Comparison of ENCODE assay signal across 17 mouse cellular contexts in genomic region chr4:152244545-152245522, GRCm38 (mm10). TPM values are rescaled to one million over a fixed set of nuclear protein-coding genes. Genes with fewer than 3 reads are reported as not detected.
DNase-seq lines count a peak whose midpoint lies in the region; ATAC-seq lines count a peak whose summit lies in the region.
"Had no signal": no experiment of that assay in that cellular context is flagged by ENCODE, and none has a peak within 500 bp of the region (broad histone marks: within the 10 kb centered on the region; RNA-seq: fewer than 3 reads in every experiment).

No protein-coding gene starts in this region.

- no peak overlapping the region for H3K4me2 ChIP-seq in heart, embryonic 11.5 days
- no peak overlapping the region for H3K4me2 ChIP-seq in limb, embryonic 12.5 days
- no peak overlapping the region for H3K4me2 ChIP-seq in embryonic facial prominence, embryonic 14.5 days (ENCODE audit: low read depth, low read length)
- H3K4me2 ChIP-seq in hindbrain, embryonic 16.5 days (ENCODE audit: low read length), result no peak overlapping the region
- H3K4me2 ChIP-seq: limb, embryonic 13.5 days; midbrain, embryonic 15.5 days had no signal

- H3K9ac ChIP-seq in heart, embryonic 11.5 days (ENCODE audit: low read depth, low read length), result 0 out of 2 replicates have a peak overlapping the region, but pooled peaks have one; percentile 16
- peak overlapping the region; percentile 34; the same call in 1 of the 2 replicates for H3K9ac ChIP-seq in limb, embryonic 12.5 days (replicated peaks)
- no peak overlapping the region for H3K9ac ChIP-seq in embryonic facial prominence, embryonic 14.5 days (ENCODE audit: low read depth, low read length)
- H3K9ac ChIP-seq in hindbrain, embryonic 16.5 days (ENCODE audit: low read depth, low read length), result 0 out of 2 replicates have a peak overlapping the region, but pooled peaks have one; percentile 4
- H3K9ac ChIP-seq: midbrain, embryonic 15.5 days had no signal

- H3K4me1 ChIP-seq in heart, embryonic 11.5 days (ENCODE audit: control insufficient read depth, insufficient read depth, low read length), result peaks cover 48% of the 10 kb centered on the region
- H3K4me1 ChIP-seq in limb, embryonic 12.5 days (replicated peaks), result peaks cover 11% of the 10 kb centered on the region
- H3K4me1 ChIP-seq in limb, embryonic 10.5 days, result peaks cover 22% of the 10 kb centered on the region
- H3K4me1 ChIP-seq in embryonic facial prominence, embryonic 14.5 days (ENCODE audit: control insufficient read depth, insufficient read depth, low read length), result no peaks in the 10 kb centered on the region
- peaks cover 12% of the 10 kb centered on the region for H3K4me1 ChIP-seq in hindbrain, embryonic 16.5 days (ENCODE audit: control insufficient read depth, insufficient read depth, low read depth, low read length)
- H3K4me1 ChIP-seq: midbrain, embryonic 15.5 days had no signal

- peak overlapping the region; percentile 32 for H3K27ac ChIP-seq in heart, embryonic 11.5 days (ENCODE audit: low read depth, low read length)
- no peak overlapping the region for H3K27ac ChIP-seq in limb, embryonic 12.5 days
- H3K27ac ChIP-seq in limb, embryonic 10.5 days, result no peak overlapping the region
- H3K27ac ChIP-seq in embryonic facial prominence, embryonic 14.5 days (replicated peaks; ENCODE audit: low read depth, low read length), result no peak overlapping the region
- H3K27ac ChIP-seq in hindbrain, embryonic 16.5 days (ENCODE audit: low read depth, low read length), result peak overlapping the region; percentile 16
- H3K27ac ChIP-seq: limb, embryonic 13.5 days; midbrain, embryonic 15.5 days had no signal

- H3K36me3 ChIP-seq in heart, embryonic 11.5 days (ENCODE audit: control insufficient read depth, insufficient read depth, low read length), result no peaks in the 10 kb centered on the region
- no peaks in the 10 kb centered on the region for H3K36me3 ChIP-seq in limb, embryonic 12.5 days
- no peaks in the 10 kb centered on the region for H3K36me3 ChIP-seq in limb, embryonic 10.5 days
- no peaks in the 10 kb centered on the region for H3K36me3 ChIP-seq in embryonic facial prominence, embryonic 14.5 days (ENCODE audit: control insufficient read depth, insufficient read depth, low read length)
- H3K36me3 ChIP-seq in hindbrain, embryonic 16.5 days (ENCODE audit: control insufficient read depth, insufficient read depth, low read length), result peaks cover 8% of the 10 kb centered on the region; the same call in 1 of the 2 replicates
- H3K36me3 ChIP-seq: limb, embryonic 13.5 days; midbrain, embryonic 15.5 days had no signal

- no peaks in the 10 kb centered on the region for H3K9me3 ChIP-seq in heart, embryonic 11.5 days (replicated peaks; ENCODE audit: control insufficient read depth, low read length)
- no peaks in the 10 kb centered on the region for H3K9me3 ChIP-seq in limb, embryonic 12.5 days
- H3K9me3 ChIP-seq in limb, embryonic 10.5 days (replicated peaks), result no peaks in the 10 kb centered on the region
- no peaks in the 10 kb centered on the region for H3K9me3 ChIP-seq in embryonic facial prominence, embryonic 14.5 days (ENCODE audit: control insufficient read depth, low read length)
- no peaks in the 10 kb centered on the region for H3K9me3 ChIP-seq in hindbrain, embryonic 16.5 days (ENCODE audit: control insufficient read depth, low read length)
- H3K9me3 ChIP-seq: limb, embryonic 13.5 days; midbrain, embryonic 15.5 days had no signal

- no peaks in the 10 kb centered on the region for H3K27me3 ChIP-seq in heart, embryonic 11.5 days (ENCODE audit: control insufficient read depth, insufficient read depth, low read length)
- H3K27me3 ChIP-seq in limb, embryonic 12.5 days, result no peaks in the 10 kb centered on the region
- no peaks in the 10 kb centered on the region for H3K27me3 ChIP-seq in limb, embryonic 10.5 days (ENCODE audit: low read depth, poor library complexity, severe bottlenecking)
- H3K27me3 ChIP-seq in embryonic facial prominence, embryonic 14.5 days (replicated peaks; ENCODE audit: control insufficient read depth, insufficient read depth, low read length), result no peaks in the 10 kb centered on the region
- no peaks in the 10 kb centered on the region for H3K27me3 ChIP-seq in hindbrain, embryonic 16.5 days (replicated peaks; ENCODE audit: control insufficient read depth, insufficient read depth, low read length)
- H3K27me3 ChIP-seq: limb, embryonic 13.5 days; midbrain, embryonic 15.5 days had no signal

- WGBS in heart, embryonic 11.5 days (ENCODE audit: insufficient replicate concordance), result 66% methylated on average over 11 of the region's 11 CpGs
- 79% methylated on average over 11 of the region's 11 CpGs for WGBS in limb, embryonic 12.5 days
- WGBS in limb, embryonic 10.5 days, result 85% methylated on average over 11 of the region's 11 CpGs
- 73% methylated on average over 11 of the region's 11 CpGs for WGBS in embryonic facial prominence, embryonic 14.5 days
- WGBS in hindbrain, embryonic 16.5 days, result 83% methylated on average over 11 of the region's 11 CpGs

- no peak for DNase-seq in heart, adult 8-10 months (ENCODE audit: low spot score)
- DNase-seq in limb, embryonic 10.5 days (ENCODE audit: low spot score), result no peak
- no peak for DNase-seq in embryonic facial prominence, embryonic 14.5 days (ENCODE audit: low spot score)
- DNase-seq in lung, postnatal 10 days, result no peak
- DNase-seq: adrenal gland, adult 2 months; lung, postnatal 14 days; right cerebral cortex, postnatal 14 days; thymus, postnatal 4 days had no signal

- no peak overlapping the region for H3K4me3 ChIP-seq in heart, embryonic 11.5 days (ENCODE audit: low read depth, low read length)
- no peak overlapping the region for H3K4me3 ChIP-seq in limb, embryonic 12.5 days (replicated peaks)
- H3K4me3 ChIP-seq in limb, embryonic 10.5 days, result no peak overlapping the region
- H3K4me3 ChIP-seq in embryonic facial prominence, embryonic 14.5 days (ENCODE audit: low read depth, low read length), result no peak overlapping the region
- H3K4me3 ChIP-seq in hindbrain, embryonic 16.5 days (ENCODE audit: low read length), result no peak overlapping the region
- H3K4me3 ChIP-seq: limb, embryonic 13.5 days; midbrain, embryonic 15.5 days had no signal

- no peak for ATAC-seq in heart, embryonic 11.5 days (replicated peaks; ENCODE audit: insufficient number of reproducible peaks, low FRiP score, low TSS enrichment)
- no peak for ATAC-seq in limb, embryonic 12.5 days (ENCODE audit: insufficient number of reproducible peaks, insufficient read depth, low FRiP score, low TSS enrichment, low read depth)
- ATAC-seq in embryonic facial prominence, embryonic 14.5 days (ENCODE audit: low read depth), result 0 out of 2 replicates have a peak, but pooled peaks have one; percentile 22
- ATAC-seq in hindbrain, embryonic 16.5 days, result no peak
- ATAC-seq: forebrain, embryonic 14.5 days; midbrain, embryonic 15.5 days had no signal

RNA-seq across cellular contexts. Expression of gene Gpr153, which starts 29.2 kb away (rescaled TPM):
- polyA plus RNA-seq in heart, embryonic 11.5 days (2014; fragmentation: Nextera tagmentation; extraction: Ambion mirVana), result 7.8 and 9.0 TPM in 2 replicates
- 10 to 100 TPM in 2 of 4 experiments, 1 to 10 TPM in 2; 5.6 to 11.9 (median 9.8) TPM for total RNA-seq in heart, adult 8-10 months (2022)
- polyA plus RNA-seq in limb, embryonic 12.5 days (2016; fragmentation: Nextera tagmentation; extraction: Ambion mirVana), result 6.4 and 7.2 TPM in 2 replicates
- 1.4 and 3.0 TPM in 2 replicates for polyA plus RNA-seq in limb, embryonic 10.5 days (2016; fragmentation: Nextera tagmentation; extraction: Ambion mirVana)
- 36.7 and 40.7 TPM in 2 replicates for polyA plus RNA-seq in embryonic facial prominence, embryonic 14.5 days (2014; fragmentation: Nextera tagmentation; extraction: Ambion mirVana)
- polyA plus RNA-seq in hindbrain, embryonic 16.5 days (2015; fragmentation: Nextera tagmentation; extraction: Ambion mirVana), result 15.5 and 16.4 TPM in 2 replicates
- total RNA-seq: granulocyte monocyte progenitor cell, adult 5-6 weeks had no signal

RNA-seq across cellular contexts. Expression of gene Hes3, which starts 46.6 kb away (rescaled TPM):
- not detected in 2 replicates for polyA plus RNA-seq in heart, embryonic 11.5 days (2014; fragmentation: Nextera tagmentation; extraction: Ambion mirVana)
- not detected for total RNA-seq in heart, adult 8-10 months (2022)
- polyA plus RNA-seq in limb, embryonic 12.5 days (2016; fragmentation: Nextera tagmentation; extraction: Ambion mirVana), result not detected in 2 replicates
- not detected in 2 replicates for polyA plus RNA-seq in limb, embryonic 10.5 days (2016; fragmentation: Nextera tagmentation; extraction: Ambion mirVana)
- not detected in 2 replicates for polyA plus RNA-seq in embryonic facial prominence, embryonic 14.5 days (2014; fragmentation: Nextera tagmentation; extraction: Ambion mirVana)
- polyA plus RNA-seq in hindbrain, embryonic 16.5 days (2015; fragmentation: Nextera tagmentation; extraction: Ambion mirVana), result 0.11 and 0.50 TPM in 2 replicates
- total RNA-seq: adrenal gland, adult 2 months; granulocyte monocyte progenitor cell, adult 5-6 weeks; layer of hippocampus, postnatal 10 days had no signal
- polyA plus RNA-seq: adrenal gland, adult 2 months; forebrain, embryonic 14.5 days; kidney, embryonic 14.5 days; limb, embryonic 13.5 days had no signal

RNA-seq across cellular contexts. Expression of gene Icmt, which starts 52.2 kb away (rescaled TPM):
- polyA plus RNA-seq in heart, embryonic 11.5 days (2014; fragmentation: Nextera tagmentation; extraction: Ambion mirVana), result 15.9 and 22.6 TPM in 2 replicates
- total RNA-seq in heart, adult 8-10 months (2022), result 10 to 100 TPM; 25.2 to 36.4 (median 30.6) TPM
- polyA plus RNA-seq in limb, embryonic 12.5 days (2016; fragmentation: Nextera tagmentation; extraction: Ambion mirVana), result 29.3 and 33.2 TPM in 2 replicates
- polyA plus RNA-seq in limb, embryonic 10.5 days (2016; fragmentation: Nextera tagmentation; extraction: Ambion mirVana), result 31.4 and 33.9 TPM in 2 replicates
- polyA plus RNA-seq in embryonic facial prominence, embryonic 14.5 days (2014; fragmentation: Nextera tagmentation; extraction: Ambion mirVana), result 25.1 and 26.9 TPM in 2 replicates
- 17.2 and 22.2 TPM in 2 replicates for polyA plus RNA-seq in hindbrain, embryonic 16.5 days (2015; fragmentation: Nextera tagmentation; extraction: Ambion mirVana)

Comparison
In these comparisons a context has a peak if more than half of its experiments do, and no peak if none do; other contexts are left out.
1. H3K27ac ChIP-seq: peak in heart, embryonic 11.5 days (single experiment) and hindbrain, embryonic 16.5 days (single experiment); none in limb, embryonic 12.5 days (single experiment), limb, embryonic 10.5 days (single experiment) and embryonic facial prominence, embryonic 14.5 days (single experiment).